In the genomic region with DNA sequence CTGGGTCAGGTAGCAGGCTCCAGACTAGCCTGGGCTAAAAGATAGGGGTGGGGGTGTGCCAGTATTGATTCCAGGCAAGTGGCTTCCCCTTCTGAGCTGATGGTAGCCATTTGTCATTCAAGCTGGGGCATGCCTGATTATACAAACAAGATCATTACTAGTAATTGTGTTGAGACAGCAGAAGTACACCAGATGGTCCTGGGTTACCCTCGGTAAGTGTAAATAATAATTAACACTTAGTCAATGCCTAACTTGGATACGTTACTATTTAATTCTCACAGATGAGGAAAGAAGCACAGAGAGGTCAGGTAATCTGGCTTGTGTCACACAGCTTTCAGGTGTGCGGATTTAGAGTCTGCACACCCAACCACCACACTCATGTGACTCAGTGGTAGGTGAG, we compare ENCODE assay signal across 19 mouse cellular contexts. TPM values are rescaled to one million over a fixed set of nuclear protein-coding genes. Genes with fewer than 3 reads are reported as not detected.
"Had no signal": no experiment of that assay in that cellular context is flagged by ENCODE, and none has a peak within 500 bp of the region (broad histone marks: within the 10 kb centered on the region; RNA-seq: fewer than 3 reads in every experiment).

No protein-coding gene starts in this region.

- H3K27me3 ChIP-seq: neural tube, embryonic 13.5 days had no signal

- H3K9ac ChIP-seq: liver, embryonic 15.5 days; neural tube, embryonic 13.5 days had no signal

- ATAC-seq: lung, postnatal 0 days; midbrain, embryonic 16.5 days had no signal

- H3K4me3 ChIP-seq: layer of hippocampus, adult 2 months; limb, embryonic 10.5 days; liver, embryonic 15.5 days; midbrain, embryonic 10.5 days; neural tube, embryonic 13.5 days had no signal

- H3K4me1 ChIP-seq: liver, embryonic 15.5 days; midbrain, embryonic 10.5 days; neural tube, embryonic 13.5 days had no signal

- DNase-seq: lung, adult 2 months; lung, postnatal 36 days; retina, postnatal 1 day; right cerebral cortex, postnatal 4 days; spleen, adult 18-20 months; thymus, adult 18-20 months; thymus, postnatal 14 days had no signal

- H3K27ac ChIP-seq: layer of hippocampus, adult 2 months; liver, embryonic 15.5 days; midbrain, embryonic 10.5 days; neural tube, embryonic 13.5 days had no signal

- H3K4me2 ChIP-seq: liver, embryonic 11.5 days; liver, embryonic 15.5 days; neural tube, embryonic 13.5 days had no signal

- H3K36me3 ChIP-seq: limb, embryonic 10.5 days; liver, embryonic 15.5 days; midbrain, embryonic 10.5 days; neural tube, embryonic 13.5 days had no signal

- H3K9me3 ChIP-seq: limb, embryonic 10.5 days; liver, embryonic 15.5 days; midbrain, embryonic 10.5 days; neural tube, embryonic 13.5 days had no signal

RNA-seq across cellular contexts. Expression of a gene that starts 4.2 kb away (rescaled TPM):
- total RNA-seq: layer of hippocampus, adult 2 months; layer of hippocampus, postnatal 14 days; left cerebral cortex, adult 18-20 months; left cerebral cortex, postnatal 14 days; megakaryocyte progenitor cell, adult 5-6 weeks had no signal
- polyA plus RNA-seq: liver, embryonic 15.5 days; midbrain, embryonic 10.5 days; midbrain, embryonic 16.5 days; neural tube, embryonic 13.5 days had no signal

RNA-seq across cellular contexts. Expression of a gene that starts 7.2 kb away (rescaled TPM):
- total RNA-seq: megakaryocyte progenitor cell, adult 5-6 weeks had no signal
